Mouse (Mus musculus) kidney, embryonic 14.5 days (tissue): ENCODE data around the gene Ubp1. TPM values are rescaled to one million over a fixed set of nuclear protein-coding genes. Genes with fewer than 3 reads are reported as not detected.

Experiments used
- ATAC-seq: fragments of 200-750 bp; cut with Nextera tagmentation; 2 replicates; pipeline ENCODE4 v1.8.0; 2017; ENCODE audit warnings: moderate number of reproducible peaks, mild to moderate bottlenecking, moderate TSS enrichment, moderate library complexity; ENCODE audit not compliant: low FRiP score, low TSS enrichment
- H3K27ac ChIP-seq: fragments of 300-500 bp; sonication (generic); 2 replicates; pipeline ENCODE4 v1.5.1; 2014; ENCODE audit warnings: low read depth, mild to moderate bottlenecking, low read length, moderate library complexity, mixed read lengths
- H3K27me3 ChIP-seq: fragments of 300-500 bp; sonication (generic); 2 replicates; pipeline ENCODE4 v1.6.1; 2014; ENCODE audit warnings: mild to moderate bottlenecking, low read length; ENCODE audit not compliant: control insufficient read depth, insufficient read depth
- H3K36me3 ChIP-seq: fragments of 300-500 bp; sonication (generic); 2 replicates; pipeline ENCODE4 v1.6.1; 2014; ENCODE audit warnings: low read length, mixed read lengths; ENCODE audit not compliant: control insufficient read depth, insufficient read depth
- H3K4me1 ChIP-seq: fragments of 300-500 bp; sonication (generic); 2 replicates; pipeline ENCODE4 v1.6.1; 2014; ENCODE audit warnings: low read length, mixed read lengths; ENCODE audit not compliant: control insufficient read depth, insufficient read depth
- H3K4me2 ChIP-seq: fragments of 300-500 bp; sonication (generic); replicated peaks from 2 replicates; pipeline ENCODE4 v1.6.1; 2014; ENCODE audit warnings: low read depth, mild to moderate bottlenecking, low read length
- H3K4me3 ChIP-seq: fragments of 300-500 bp; sonication (generic); 2 replicates; pipeline ENCODE4 v1.5.1; 2014; ENCODE audit warnings: mild to moderate bottlenecking, low read length
- H3K9ac ChIP-seq: fragments of 300-500 bp; sonication (generic); 2 replicates; pipeline ENCODE4 v1.6.1; 2014; ENCODE audit warnings: low read depth, mild to moderate bottlenecking, low read length, moderate library complexity
- H3K9me3 ChIP-seq: fragments of 300-500 bp; sonication (generic); 2 replicates; pipeline ENCODE4 v1.6.1; 2016; ENCODE audit warnings: low read length; ENCODE audit not compliant: control insufficient read depth
- WGBS: fragments of 180-500 bp; shearing (Covaris S2); extraction: QIAGEN DNeasy Blood & Tissue Kit; methylation state at CpG from one replicate; pipeline ENCODE4 v1.1.7; 2014; 5-methylcytosine and 5-hydroxymethylcytosine counted together
- polyA plus RNA-seq: library from polyadenylated mRNA; unstranded; fragments of >200 nt; fragmentation: Nextera tagmentation; extraction: Ambion mirVana; gene quantifications from 2 replicates; pipeline ENCODE4 v1.2.1, GENCODE M21; 2014

Ubp1 gene
- polyA plus RNA-seq, 1 experiment from 2014 or later = 53.9 TPM

GRCm38 (mm10) chr9:113984946-113985620 is 54.3 kb downstream of the Ubp1 start:
- WGBS = 79% methylated on average over 13 of the region's 13 CpGs
- ATAC-seq = no peak
- H3K9me3 ChIP-seq = no peaks in the 10 kb centered on the region

GRCm38 (mm10) chr9:113990547-113991248 is 60.0 kb downstream of the Ubp1 start:
- Histone ChIP-seq H3K9ac (peak overlapping the region; percentile 31; the same call in 1 of the 2 replicates), H3K4me1 (no peaks in the 10 kb centered on the region), H3K4me3 (peak overlapping the region; percentile 19; the same call in 1 of the 2 replicates), H3K4me2 (peak overlapping the region; percentile 45), H3K27ac (no peak overlapping the region), H3K36me3 (no peaks in the 10 kb centered on the region), H3K9me3 (no peaks in the 10 kb centered on the region), H3K27me3 (no peaks in the 10 kb centered on the region)
- ATAC-seq = peak; percentile 87
- WGBS = 22% methylated on average over 18 of the region's 18 CpGs

More at GRCm38 (mm10) chr9:113984946-113985620, 54.3 kb downstream of the Ubp1 start:
- H3K4me2 ChIP-seq = no peak overlapping the region
- no peaks in the 10 kb centered on the region for H3K4me1 ChIP-seq
- no peaks in the 10 kb centered on the region for H3K36me3 ChIP-seq
- no peak overlapping the region for H3K9ac ChIP-seq
- H3K27ac ChIP-seq = no peak overlapping the region
- H3K4me3 ChIP-seq = no peak overlapping the region
- no peaks in the 10 kb centered on the region for H3K27me3 ChIP-seq

GRCm38 (mm10) chr9:113992810-113993209 is 62.1 kb downstream of the Ubp1 start:
- Histone ChIP-seq H3K36me3 (no peaks in the 10 kb centered on the region), H3K27ac (no peak overlapping the region), H3K27me3 (no peaks in the 10 kb centered on the region), H3K4me2 (no peak overlapping the region), H3K9ac (no peak overlapping the region), H3K4me1 (no peaks in the 10 kb centered on the region), H3K9me3 (no peaks in the 10 kb centered on the region), H3K4me3 (no peak overlapping the region)
- ATAC-seq = no peak
- 91% methylated on average over 7 of the region's 7 CpGs for WGBS

- H3K4me1 ChIP-seq = no peaks in the 10 kb centered on the region
- H3K27me3 ChIP-seq = no peaks in the 10 kb centered on the region
- no peaks in the 10 kb centered on the region for H3K36me3 ChIP-seq
- no peak overlapping the region for H3K27ac ChIP-seq
- H3K9ac ChIP-seq = no peak overlapping the region
- no peak overlapping the region for H3K4me3 ChIP-seq
- 58% methylated on average over 2 of the region's 2 CpGs for WGBS
- no peak overlapping the region for H3K4me2 ChIP-seq
- H3K9me3 ChIP-seq = no peaks in the 10 kb centered on the region
- ATAC-seq = no peak
These were observed 67.6 kb downstream of the Ubp1 start for GRCm38 (mm10) chr9:113998311-113998710.

- Histone ChIP-seq H3K4me3 (no peak overlapping the region), H3K4me2 (no peak overlapping the region), H3K27ac (no peak overlapping the region), H3K4me1 (no peaks in the 10 kb centered on the region), H3K36me3 (no peaks in the 10 kb centered on the region), H3K9ac (no peak overlapping the region), H3K9me3 (no peaks in the 10 kb centered on the region), H3K27me3 (no peaks in the 10 kb centered on the region)
- no peak; the same call in 1 of the 2 replicates for ATAC-seq
- 62% methylated on average over 9 of the region's 9 CpGs for WGBS
These were observed 76.1 kb downstream of the Ubp1 start for GRCm38 (mm10) chr9:114006801-114007200.

- Histone ChIP-seq H3K27me3 (no peaks in the 10 kb centered on the region), H3K4me3 (no peak overlapping the region), H3K9me3 (no peaks in the 10 kb centered on the region), H3K36me3 (no peaks in the 10 kb centered on the region), H3K9ac (no peak overlapping the region; the same call in 1 of the 2 replicates), H3K27ac (no peak overlapping the region), H3K4me1 (no peaks in the 10 kb centered on the region), H3K4me2 (no peak overlapping the region)
- WGBS = 90% methylated on average over 9 of the region's 9 CpGs
- ATAC-seq = no peak
These were observed 77.2 kb downstream of the Ubp1 start for GRCm38 (mm10) chr9:114007850-114008350.

- Histone ChIP-seq H3K9ac (no peak overlapping the region), H3K4me3 (no peak overlapping the region), H3K9me3 (no peaks in the 10 kb centered on the region), H3K36me3 (no peaks in the 10 kb centered on the region), H3K27ac (no peak overlapping the region), H3K27me3 (no peaks in the 10 kb centered on the region), H3K4me2 (no peak overlapping the region), H3K4me1 (no peaks in the 10 kb centered on the region)
- 50% methylated on average over 5 of the region's 5 CpGs for WGBS
- ATAC-seq = no peak
These were observed 78.8 kb downstream of the Ubp1 start for GRCm38 (mm10) chr9:114009526-114009925.

GRCm38 (mm10) chr9:114011203-114011602 is 80.5 kb downstream of the Ubp1 start:
- 69% methylated on average over 18 of the region's 18 CpGs for WGBS
- H3K4me1 ChIP-seq = no peaks in the 10 kb centered on the region
- no peaks in the 10 kb centered on the region for H3K36me3 ChIP-seq
- no peak overlapping the region for H3K9ac ChIP-seq
- H3K4me3 ChIP-seq = no peak overlapping the region
- H3K9me3 ChIP-seq = no peaks in the 10 kb centered on the region
- no peak overlapping the region for H3K4me2 ChIP-seq
- no peaks in the 10 kb centered on the region for H3K27me3 ChIP-seq
- ATAC-seq = no peak; the same call in 1 of the 2 replicates
- no peak overlapping the region for H3K27ac ChIP-seq

- H3K27ac ChIP-seq = no peak overlapping the region
- H3K4me1 ChIP-seq = no peaks in the 10 kb centered on the region
- no peaks in the 10 kb centered on the region for H3K36me3 ChIP-seq
- no peak overlapping the region for H3K9ac ChIP-seq
- no peaks in the 10 kb centered on the region for H3K9me3 ChIP-seq
- WGBS = 76% methylated on average over 1 of the region's 1 CpGs
- H3K4me3 ChIP-seq = no peak overlapping the region
- H3K27me3 ChIP-seq = no peaks in the 10 kb centered on the region
- no peak for ATAC-seq
- no peak overlapping the region for H3K4me2 ChIP-seq
These were observed 83.3 kb downstream of the Ubp1 start for GRCm38 (mm10) chr9:114014034-114014433.
